Mouse (Mus musculus): Measurements from ENCODE around the gene Arhgap40. TPM values are rescaled to one million over a fixed set of nuclear protein-coding genes. Genes with fewer than 3 reads are reported as not detected.

Arhgap40 gene
- total RNA-seq (2014; fragmentation: Nextera tagmentation) (not detected in 2 replicates), total RNA-seq (2017) (2.9 TPM in 1 of 2 replicates, not detected in the other)

DNA sequence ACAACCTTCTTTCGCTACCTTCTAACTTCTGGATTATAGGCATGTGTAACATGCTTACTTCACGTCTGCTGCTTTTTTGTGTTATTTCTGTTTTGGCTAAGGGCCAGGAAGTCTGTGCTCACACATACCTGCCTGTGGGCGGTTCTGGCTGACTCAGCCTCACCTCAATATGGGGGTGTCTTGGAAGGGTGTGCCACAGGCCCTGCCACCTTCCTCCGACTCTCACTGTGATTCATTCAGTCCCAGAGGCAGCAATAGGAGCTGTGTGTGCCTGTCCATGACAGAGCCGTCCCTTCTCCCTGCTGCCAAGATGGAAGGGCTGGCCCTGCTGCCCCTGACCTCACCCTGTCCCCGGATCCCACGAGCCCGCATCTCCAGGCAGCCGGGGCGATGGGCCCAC is at the start of gene Arhgap40:
Gene Arhgap40, plus strand, starts transcription at position 269 of the 400 bp plus-strand sequence.
- ATAC-seq (replicated peaks; ENCODE audit: poor library complexity, severe bottlenecking), result no peak

GRCm38 (mm10) chr2:158474159-158474558 is 38.4 kb upstream of the Arhgap40 start:
- no peak for ATAC-seq (replicated peaks; ENCODE audit: poor library complexity, severe bottlenecking)

GRCm38 (mm10) chr2:158477640-158478039 is 35.0 kb upstream of the Arhgap40 start:
- ATAC-seq (replicated peaks; ENCODE audit: poor library complexity, severe bottlenecking), result no peak

- no peak for ATAC-seq (replicated peaks; ENCODE audit: poor library complexity, severe bottlenecking)
Measured at GRCm38 (mm10) chr2:158498457-158498856, 14.1 kb upstream of the Arhgap40 start.

DNA sequence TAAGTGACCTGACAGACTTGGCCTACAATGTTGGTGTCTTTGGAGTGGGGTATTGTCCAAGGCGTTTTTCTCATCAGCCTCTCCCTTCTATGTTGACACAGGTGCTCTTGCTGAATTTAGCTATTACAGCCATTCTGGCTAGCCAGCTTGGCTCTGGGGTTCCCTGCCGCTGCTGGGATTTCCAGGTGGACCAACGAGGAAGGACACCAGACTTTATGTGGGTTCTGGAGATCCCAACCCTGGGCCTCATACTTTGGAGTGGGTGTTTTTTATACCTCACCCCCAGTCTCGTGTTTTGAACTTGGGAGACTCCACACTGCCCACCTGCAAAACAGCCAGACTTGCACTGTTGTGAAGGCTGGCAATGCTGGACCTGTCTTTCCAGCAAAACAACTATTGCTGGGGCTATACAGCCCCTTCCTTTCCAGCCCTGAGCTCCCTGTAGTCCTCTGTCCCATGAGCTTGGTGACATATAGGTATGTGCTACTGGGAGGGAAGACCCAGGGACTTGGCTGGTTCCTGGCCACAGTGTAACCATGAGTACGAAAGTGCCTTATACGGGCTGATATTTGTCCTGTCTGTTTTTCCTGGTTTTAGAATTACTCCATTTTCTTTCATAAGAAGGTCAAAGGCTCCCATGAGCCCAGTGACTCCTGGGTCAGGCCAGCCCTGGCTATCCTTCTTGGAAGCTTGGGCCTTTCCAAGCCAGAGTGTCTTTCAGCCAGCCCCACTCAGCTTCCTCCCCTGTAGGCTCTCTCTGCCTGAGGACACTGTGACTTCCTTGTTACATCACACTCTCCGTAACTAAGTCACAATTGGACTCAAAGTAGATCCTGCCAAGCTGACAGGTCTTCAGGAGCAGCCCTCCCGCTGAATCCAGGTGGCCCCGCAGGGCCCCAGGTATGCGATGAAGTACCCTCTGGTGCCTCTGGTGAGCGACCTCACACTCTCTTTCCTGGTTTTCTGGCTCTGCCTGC is 10.5 kb upstream of the Arhgap40 start, which contains the start of gene Adig:
Gene Adig, plus strand, starts transcription at position 777 of the 977 bp plus-strand sequence.
- no peak for ATAC-seq (replicated peaks; ENCODE audit: poor library complexity, severe bottlenecking)

GRCm38 (mm10) chr2:158503226-158503625 is 9.4 kb upstream of the Arhgap40 start:
- no peak for ATAC-seq (replicated peaks; ENCODE audit: poor library complexity, severe bottlenecking)

- no peak for ATAC-seq (replicated peaks; ENCODE audit: poor library complexity, severe bottlenecking)
Measured at GRCm38 (mm10) chr2:158503671-158504070, 8.9 kb upstream of the Arhgap40 start.

GRCm38 (mm10) chr2:158506475-158506874 is 6.1 kb upstream of the Arhgap40 start:
- no peak for ATAC-seq (replicated peaks; ENCODE audit: poor library complexity, severe bottlenecking)

DNA sequence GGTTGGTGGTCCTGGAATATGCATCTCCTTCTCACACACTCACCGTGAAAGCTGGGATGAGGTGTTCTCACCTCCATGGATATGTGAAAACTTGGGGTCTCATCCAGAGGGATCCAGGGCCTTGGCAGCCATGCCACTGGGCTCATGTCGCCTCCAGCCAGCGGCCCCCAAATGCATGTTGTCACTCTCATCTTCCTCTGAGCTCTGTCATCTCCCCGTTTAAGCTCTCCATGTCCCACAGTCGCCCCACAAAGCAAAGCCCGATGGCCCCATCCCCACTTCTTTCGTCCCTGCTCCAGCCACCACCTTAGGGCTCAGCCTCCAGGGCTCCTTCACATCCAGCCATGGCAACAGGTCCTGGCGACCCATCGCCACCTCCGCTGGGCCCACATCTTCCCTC is 5.5 kb upstream of the Arhgap40 start:
- no peak for ATAC-seq (replicated peaks; ENCODE audit: poor library complexity, severe bottlenecking)

- no peak for ATAC-seq (replicated peaks; ENCODE audit: poor library complexity, severe bottlenecking)
Measured at GRCm38 (mm10) chr2:158510665-158511064, 1.9 kb upstream of the Arhgap40 start.

GRCm38 (mm10) chr2:158513821-158514336 is 1.3 kb downstream of the Arhgap40 start:
- no peak for ATAC-seq (replicated peaks; ENCODE audit: poor library complexity, severe bottlenecking)

DNA sequence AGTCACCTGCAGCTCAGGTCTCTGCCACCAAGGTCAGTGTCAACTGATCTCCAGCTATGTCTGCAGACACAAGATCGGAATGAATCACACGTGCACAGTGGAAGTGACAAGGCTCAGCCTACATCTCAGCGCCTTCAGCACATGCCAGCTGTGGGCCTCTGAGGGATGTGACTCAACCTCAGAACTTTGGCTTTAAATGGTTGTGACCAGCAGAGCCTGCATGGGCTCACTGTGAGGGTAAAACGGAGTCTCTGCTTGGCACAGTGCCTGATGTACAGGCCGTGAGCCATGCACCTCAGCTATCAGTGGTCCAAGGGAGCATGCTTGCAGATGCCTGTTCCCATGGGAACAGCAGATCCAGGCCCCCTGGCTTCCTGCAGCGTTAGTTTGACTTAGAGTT is 6.0 kb downstream of the Arhgap40 start:
- ATAC-seq (replicated peaks; ENCODE audit: poor library complexity, severe bottlenecking), result no peak

GRCm38 (mm10) chr2:158519071-158519470 is 6.5 kb downstream of the Arhgap40 start:
- ATAC-seq (replicated peaks; ENCODE audit: poor library complexity, severe bottlenecking), result no peak

- no peak for ATAC-seq (replicated peaks; ENCODE audit: poor library complexity, severe bottlenecking)
Measured at GRCm38 (mm10) chr2:158519800-158520199, 7.2 kb downstream of the Arhgap40 start.

DNA sequence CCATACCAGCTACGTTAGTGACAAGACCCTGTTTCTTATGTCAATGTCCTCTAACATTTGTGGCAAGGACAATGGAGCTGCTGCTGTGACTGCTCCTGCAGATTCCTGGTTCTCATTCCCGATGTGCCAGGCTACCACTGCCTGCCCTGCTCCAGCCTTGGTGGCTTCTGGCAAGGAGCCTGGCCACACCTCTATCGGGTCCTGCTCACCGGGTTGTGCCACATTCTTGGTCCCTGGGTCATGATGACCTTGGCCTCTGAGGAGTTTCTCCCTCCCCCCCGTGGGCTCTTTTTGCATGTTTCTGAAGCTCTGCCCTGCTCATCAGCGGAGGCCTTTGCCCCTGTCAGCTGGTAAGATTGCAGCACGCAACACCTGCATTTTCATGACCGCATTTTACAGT is 10.5 kb downstream of the Arhgap40 start:
- ATAC-seq (replicated peaks; ENCODE audit: poor library complexity, severe bottlenecking), result no peak

- no peak for ATAC-seq (replicated peaks; ENCODE audit: poor library complexity, severe bottlenecking)
Measured at GRCm38 (mm10) chr2:158524129-158524860, 11.7 kb downstream of the Arhgap40 start.

- peak; percentile 89 for ATAC-seq (replicated peaks; ENCODE audit: poor library complexity, severe bottlenecking)
Measured at GRCm38 (mm10) chr2:158534090-158534489, 21.5 kb downstream of the Arhgap40 start.

DNA sequence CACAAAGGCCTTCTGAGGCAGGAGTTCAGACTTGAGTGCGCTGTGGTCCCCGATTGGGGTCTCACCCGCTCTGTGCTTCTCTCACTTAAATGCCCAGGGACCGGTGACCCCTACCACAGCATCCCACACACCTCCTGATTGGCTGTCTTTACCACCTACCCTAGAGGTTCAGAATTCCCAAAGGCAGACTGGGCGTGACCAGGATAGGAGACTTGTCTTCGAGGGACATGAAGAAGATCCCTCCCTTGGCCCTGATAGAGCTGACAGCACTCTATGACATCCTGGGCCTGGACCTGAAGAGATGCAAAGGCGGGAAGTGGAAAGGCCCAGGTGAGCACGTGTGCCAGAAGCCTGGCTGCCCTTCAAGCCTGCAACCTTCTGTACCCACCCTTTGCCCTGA is 22.0 kb downstream of the Arhgap40 start:
- ATAC-seq (replicated peaks; ENCODE audit: poor library complexity, severe bottlenecking), result no peak

GRCm38 (mm10) chr2:158539433-158540305 is 27.1 kb downstream of the Arhgap40 start:
- ATAC-seq (replicated peaks; ENCODE audit: poor library complexity, severe bottlenecking), result peak; percentile 89

GRCm38 (mm10) chr2:158541286-158541685 is 28.7 kb downstream of the Arhgap40 start:
- ATAC-seq (replicated peaks; ENCODE audit: poor library complexity, severe bottlenecking), result no peak
